Mouse (Mus musculus): Measurements from ENCODE around the gene Dis3l.

DNA sequence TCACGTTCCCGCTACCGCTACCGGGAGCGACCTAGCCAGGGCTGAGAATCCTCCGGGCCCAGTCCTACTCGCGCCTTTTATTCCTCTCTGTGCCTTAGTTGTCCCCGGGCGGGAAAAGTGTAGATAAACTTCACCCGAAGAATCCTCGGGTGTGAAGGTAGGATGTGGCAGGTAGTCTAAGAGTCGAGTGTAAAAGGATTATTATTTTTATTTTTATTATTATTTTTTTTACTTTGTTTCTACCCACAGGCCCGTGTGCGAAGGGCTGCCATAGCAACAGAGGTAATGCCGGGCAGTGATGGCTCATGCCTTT is at the start of gene Dis3l:
- TF ChIP-seq TAL1 (IDR thresholded peaks at IDR 0.05; ENCODE audit: low read length) (no peak), GATA1 (IDR thresholded peaks at IDR 0.05; ENCODE audit: low read length) (no peak)
